Mouse (Mus musculus) spleen, postnatal 4 days (tissue): ENCODE data around the gene Rnf167.
A peak's percentile ranks its signal among the peaks of the same experiment; 100 is the strongest.

ENCODE experiments used
- DNase-seq, 2 experiments: peaks; one replicate each; pipeline ENCODE4 v3.0.0; 2022; ENCODE audit warnings: low spot score in 2 of 2

Rnf167 gene

GRCm38 (mm10) chr11:70646691-70647650 lies at the start of gene Rnf167, which contains the start of gene Slc25a11:
TSS of gene Rnf167 (plus strand) at chr11:70647235.
TSS of gene Slc25a11 (minus strand) at chr11:70647479.
- peak; percentile 96 to 97 for DNase-seq

DNA sequence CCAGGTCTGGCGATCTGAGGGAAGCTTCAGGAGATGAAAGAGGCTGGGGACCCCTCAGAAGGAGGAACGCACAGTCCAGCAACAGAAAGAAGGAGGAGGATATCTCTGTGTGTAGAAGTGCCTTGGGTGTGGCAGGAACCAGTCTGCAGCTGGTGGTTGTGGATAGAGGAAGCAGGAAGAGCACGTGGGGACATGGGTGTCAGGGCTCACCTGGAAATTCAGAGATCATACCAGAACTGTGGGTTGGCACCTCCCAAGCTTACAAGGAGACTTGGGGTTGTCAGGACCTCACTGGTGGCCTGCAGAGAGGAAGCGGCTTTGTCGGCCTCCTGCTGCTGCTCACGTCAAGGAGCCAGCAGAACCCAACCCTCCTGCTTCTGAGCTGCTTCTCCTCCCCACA lies 49.7 kb upstream of the Rnf167 start:
- DNase-seq = no peak

DNA sequence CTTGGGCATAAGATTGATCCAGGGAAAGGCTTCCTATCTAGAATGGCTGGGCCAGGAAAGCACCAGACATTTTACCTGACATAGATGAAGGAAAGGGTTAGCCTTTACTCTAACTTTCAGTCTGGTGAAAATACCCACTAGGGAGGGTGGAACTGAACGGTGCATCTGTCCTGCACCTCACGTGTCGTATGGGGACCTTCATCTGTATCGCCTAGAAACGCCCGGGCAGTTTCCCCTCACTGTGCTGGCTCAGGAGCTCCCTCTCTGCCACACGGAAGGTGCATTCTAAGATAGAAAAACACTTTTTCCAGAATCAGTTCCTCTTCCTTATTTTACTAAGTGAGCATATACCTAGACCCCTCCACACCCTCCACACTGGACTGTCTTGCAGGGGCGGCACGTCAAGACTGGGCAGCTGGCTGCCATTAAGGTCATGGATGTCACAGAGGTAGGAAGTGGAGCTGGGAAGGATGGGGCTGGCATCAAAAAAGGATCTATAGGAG lies 48.5 kb upstream of the Rnf167 start:
- no peak for DNase-seq

DNA sequence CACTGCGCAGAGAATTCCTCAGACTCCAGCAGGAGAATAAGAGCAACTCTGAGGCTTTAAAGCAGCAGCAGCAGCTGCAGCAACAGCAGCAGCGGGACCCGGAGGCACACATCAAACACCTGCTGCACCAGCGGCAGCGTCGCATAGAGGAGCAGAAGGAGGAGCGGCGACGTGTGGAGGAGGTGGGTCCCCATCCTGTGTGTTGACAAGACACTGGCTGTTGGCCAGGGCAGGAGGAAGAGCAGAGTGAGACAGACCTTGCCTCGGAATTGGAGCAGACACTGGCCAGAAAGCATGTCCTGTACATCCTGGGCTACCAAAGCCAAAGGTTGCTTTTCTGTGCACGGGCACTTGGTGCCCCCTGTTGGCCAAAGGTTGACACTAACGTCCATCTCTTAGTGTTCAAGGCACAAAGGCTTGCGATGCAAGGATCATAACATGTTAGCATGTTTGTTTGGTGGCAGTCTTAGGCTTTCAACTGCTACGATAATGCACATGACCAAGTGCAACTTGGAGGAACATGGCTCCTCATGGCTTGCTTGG lies 41.9 kb upstream of the Rnf167 start:
- peak; percentile 64 to 84 for DNase-seq

DNA sequence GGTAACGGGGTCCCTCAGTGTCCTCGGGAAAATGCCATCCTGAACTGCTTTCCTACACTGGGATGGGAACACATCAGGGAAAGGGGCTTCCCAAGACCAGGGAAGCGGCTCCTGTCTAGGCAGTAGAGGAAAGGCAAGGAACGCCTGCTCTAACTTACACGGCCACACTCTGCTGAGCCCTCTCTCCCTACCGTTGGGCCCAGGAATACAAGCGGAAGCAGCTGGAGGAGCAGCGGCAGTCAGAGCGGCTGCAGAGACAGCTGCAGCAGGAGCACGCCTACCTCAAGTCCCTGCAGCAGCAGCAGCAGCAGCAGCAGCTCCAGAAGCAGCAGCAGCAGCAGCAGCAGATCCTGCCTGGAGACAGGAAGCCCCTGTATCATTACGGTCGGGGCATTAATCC lies 40.3 kb upstream of the Rnf167 start:
- peak in 1 of 2 experiments; percentile 57 for DNase-seq

GRCm38 (mm10) chr11:70607611-70608010 lies 39.4 kb upstream of the Rnf167 start:
- DNase-seq = no peak

GRCm38 (mm10) chr11:70608381-70609066 lies 38.5 kb upstream of the Rnf167 start:
- peak; percentile 35 to 79 for DNase-seq

DNA sequence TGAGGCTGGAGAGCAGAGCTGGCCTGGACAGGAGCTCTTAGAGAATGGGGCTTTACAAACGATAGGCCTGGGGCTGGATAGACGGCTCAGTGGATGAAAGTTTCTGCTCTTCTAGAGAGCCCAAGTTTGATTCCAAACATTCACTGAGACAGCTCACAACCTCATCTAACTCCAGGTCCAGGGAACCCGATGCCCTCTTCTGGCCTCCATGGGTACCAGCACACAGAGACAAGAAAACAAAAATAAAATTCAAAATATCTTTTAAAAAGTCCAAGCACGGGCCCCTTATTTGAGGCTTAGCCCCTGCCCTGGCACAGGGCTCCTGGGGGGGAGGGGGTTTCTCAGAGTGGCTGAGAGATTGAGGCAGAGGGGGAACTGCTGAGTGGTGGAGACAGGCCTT lies 36.3 kb upstream of the Rnf167 start:
- DNase-seq = no peak

GRCm38 (mm10) chr11:70612505-70612904 lies 34.5 kb upstream of the Rnf167 start:
- no peak for DNase-seq

DNA sequence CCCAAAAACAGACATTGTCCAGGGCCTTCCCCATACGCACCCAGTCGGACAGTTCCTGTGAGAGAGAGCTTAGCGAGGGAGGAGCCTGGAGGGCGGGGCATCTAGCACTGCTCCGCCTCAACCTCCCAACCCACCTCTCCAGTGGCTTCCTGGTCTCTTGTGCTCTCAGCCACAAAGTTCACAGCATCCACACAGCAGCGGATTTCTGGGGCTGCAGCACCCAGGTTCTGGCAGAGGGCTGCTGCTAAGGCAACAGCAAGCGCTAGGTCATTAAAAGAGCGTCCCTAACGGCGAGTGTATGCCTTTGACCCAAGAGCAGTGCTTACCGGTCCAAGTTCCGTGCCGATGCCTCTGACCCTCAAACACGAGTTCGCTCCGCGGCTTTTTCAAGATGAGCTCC lies 32.0 kb upstream of the Rnf167 start:
- DNase-seq = peak; percentile 68 to 82

DNA sequence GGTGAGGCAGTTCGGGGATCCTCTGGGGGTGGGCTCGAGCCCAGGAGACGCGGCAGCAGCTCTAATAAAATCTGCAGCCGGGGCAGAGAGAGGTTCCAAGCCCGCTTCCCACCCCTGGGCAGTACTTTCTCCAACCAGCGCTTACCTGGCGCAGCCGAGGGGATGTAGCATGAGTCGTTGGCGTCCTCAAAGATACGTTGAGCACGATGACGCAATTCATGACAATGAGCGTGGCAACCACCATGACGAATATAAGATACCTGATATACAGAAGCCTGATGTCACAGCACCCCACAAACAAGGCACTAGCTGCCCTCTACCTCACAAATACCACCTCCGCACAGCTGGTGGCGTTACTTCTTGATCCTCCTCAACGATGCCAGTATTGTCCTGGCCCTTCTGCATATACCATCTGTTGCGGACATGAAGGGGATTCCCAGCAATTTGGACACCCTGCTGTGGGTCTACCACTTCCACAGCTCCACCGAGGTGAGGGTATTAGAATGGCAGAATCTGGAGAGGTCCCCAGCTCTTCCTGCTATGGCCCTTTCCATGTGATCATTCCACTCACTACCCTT lies 31.4 kb upstream of the Rnf167 start, which contains the start of gene 4930544D05Rik:
4930544D05Rik (plus strand) TSS at position 333 of the 578 bp plus-strand sequence.
- DNase-seq = peak in 1 of 2 experiments; percentile 68

DNA sequence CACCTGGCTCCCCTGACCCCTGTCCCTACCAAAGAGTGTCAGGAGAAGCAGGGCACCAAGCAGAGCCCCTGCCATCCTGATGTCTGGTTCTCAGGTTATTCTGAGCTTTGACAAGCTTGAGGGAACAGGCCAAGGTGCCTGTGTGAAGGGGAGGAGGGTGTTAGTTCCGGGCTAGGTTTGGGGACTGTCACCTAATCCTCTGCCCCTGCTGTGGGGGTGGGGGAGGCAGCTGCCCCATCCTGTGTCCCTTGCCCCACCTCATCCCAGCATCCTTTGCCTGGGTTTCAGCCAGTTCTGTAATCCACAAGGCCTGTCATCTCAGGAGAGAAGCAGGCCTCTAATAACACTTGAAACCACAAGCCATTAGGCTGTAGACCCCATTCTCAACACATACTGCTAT lies 27.9 kb upstream of the Rnf167 start, which contains the start of gene Chrne:
Chrne (minus strand) TSS at position 116 of the 400 bp plus-strand sequence.
- no peak for DNase-seq

DNA sequence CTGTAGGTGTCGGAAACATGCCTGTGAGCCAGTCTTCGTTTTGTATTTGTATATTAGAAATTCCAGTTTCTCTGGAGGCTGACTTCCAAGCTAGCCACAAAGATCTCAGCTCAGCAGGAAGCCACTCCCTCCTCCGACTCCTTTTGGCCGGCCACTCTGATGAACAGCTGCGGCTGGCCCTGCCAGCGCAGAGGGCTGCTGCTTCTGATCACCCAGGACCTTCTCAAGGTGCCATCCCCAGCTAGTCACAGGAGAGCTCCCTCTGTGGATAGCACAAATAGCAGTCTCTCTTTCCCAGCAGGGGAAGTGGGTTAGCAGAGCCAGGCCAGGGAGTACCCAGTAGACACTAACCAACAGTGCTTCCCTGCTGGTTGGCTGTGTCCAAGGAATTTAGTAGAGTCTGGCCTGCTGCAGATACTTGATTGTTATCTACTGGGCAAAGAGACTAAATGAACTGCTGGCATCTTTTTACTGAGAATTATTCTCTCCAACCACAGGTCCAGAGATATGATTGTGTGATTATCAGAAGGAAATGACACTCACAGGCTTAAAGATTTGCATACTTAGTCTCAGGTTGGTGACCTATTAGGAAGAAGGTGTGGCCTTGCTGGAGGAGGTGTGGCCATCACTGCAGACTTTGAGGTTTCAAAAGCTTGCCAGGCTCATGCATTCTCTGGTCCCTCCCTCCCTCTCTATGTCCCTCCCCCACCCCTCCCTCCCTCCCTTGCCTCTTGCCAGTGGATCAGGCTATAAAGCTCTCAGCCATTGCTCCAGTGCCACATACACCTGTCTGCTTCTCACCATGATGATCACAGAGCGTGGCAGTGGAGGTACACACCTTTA lies 24.8 kb upstream of the Rnf167 start:
- no peak for DNase-seq

DNA sequence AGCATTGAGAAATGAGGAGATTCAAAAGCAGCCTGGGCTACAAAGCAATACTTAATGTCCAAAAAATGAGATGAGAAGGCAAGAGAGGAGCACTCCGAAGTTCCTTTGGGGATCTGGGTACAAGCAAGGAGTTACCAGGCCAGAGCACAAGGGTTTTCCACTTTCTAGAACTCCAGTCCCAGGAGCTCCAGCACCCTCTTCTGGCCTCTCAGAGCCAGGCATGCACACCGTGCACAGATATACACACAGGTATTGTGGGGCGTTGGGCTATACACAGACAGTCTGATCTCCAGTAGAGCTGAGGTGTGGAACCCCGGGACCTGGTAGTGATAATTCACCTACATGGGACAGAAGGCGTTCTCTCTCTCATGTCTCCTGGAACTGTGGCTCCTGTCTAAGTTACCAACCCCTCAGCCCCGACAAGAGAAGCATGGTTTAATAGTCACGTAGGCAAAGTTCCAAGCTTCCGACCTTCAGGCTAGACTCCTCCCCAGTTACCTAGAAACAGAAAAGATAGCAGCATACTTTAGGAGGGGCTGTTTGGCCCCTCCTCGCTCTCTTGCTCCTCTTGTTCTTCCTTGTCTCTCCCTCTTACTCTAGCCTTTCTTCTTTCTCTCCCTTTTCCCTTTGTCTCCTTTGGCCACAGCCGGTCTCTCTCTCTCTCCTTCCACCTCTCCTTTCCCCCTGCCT lies 23.8 kb upstream of the Rnf167 start:
- no peak for DNase-seq

DNA sequence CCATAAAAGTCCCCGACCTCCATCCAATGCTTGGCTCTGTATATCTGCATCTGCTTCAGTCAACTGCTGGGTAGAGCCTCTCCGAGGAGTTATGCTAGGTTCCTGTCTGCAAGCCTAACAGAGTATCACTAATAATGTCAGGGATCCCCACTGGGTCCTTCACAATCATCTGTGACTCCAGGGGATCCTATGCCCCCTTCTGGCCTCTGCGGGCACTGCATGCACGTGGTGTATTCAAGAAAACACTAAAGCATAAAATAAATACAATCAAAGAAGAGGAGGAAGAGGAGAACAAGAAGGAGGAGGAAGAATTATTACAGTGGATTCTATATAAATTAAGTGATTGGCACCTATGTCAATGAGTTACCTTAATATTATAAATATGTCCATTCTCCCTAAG lies 21.6 kb upstream of the Rnf167 start:
- DNase-seq = peak; percentile 62 to 84

DNA sequence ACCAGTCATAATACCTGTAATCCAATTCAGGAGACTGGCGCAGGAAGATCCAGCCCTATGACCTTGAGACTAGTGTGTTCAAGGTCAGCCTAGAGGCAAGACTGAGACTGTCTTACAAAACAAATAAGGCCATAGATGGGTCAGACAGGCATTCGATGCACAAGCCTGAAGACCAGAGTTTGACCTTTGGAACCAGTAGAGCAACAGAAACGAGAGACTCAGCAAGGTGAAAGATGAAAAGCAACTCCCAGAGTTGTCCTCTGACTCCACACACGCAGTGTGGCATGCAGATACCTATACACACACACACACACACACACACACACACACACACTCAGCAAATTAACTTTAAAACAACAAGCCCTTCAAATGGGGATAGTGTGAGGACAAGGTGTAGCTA lies 20.2 kb upstream of the Rnf167 start:
- DNase-seq = no peak

DNA sequence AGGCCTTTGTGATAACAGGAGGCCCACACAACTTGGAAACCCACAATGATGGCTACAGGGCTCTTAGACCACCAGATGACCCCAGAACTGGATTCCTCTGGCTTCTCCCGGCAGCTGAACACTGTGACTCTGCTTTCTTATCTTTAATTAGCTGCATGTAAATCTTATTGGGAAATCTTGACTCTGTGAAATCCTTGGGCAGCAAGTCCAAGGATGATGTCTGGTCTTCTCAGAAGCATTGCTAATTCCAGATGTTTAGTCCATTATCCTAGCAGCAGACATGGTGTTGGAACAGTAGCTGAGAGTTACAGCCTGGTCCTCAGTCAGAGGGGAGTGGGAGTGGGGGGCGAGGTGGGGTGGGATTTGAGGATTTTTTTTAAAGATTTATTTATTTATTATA lies 18.6 kb upstream of the Rnf167 start:
- no peak for DNase-seq

GRCm38 (mm10) chr11:70629557-70629956 lies 17.5 kb upstream of the Rnf167 start:
- peak in 1 of 2 experiments; percentile 61 for DNase-seq

GRCm38 (mm10) chr11:70630129-70630528 lies 16.9 kb upstream of the Rnf167 start:
- no peak for DNase-seq

DNA sequence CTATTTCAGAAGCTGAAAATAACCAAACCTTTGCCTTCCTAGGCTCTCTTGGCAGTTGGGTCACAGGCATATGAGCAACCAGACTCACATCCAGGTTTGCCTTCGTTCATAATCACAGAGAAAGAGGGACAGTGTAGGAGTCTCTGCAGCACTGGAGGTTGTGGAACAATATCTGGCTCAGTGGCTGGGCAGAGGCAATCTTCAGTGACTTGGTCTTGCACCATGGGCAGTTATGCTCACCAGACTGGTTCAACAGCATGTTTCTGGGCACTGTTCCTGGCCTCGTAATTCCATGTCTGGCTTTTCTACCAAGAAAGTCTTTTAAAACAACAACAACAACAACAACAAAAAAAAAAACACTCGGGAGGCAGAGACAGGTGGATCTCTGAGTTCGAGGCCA lies 11.4 kb upstream of the Rnf167 start:
- DNase-seq = no peak
